Mouse (Mus musculus): ENCODE results near the gene Focad. TPM values are rescaled to one million over a fixed set of nuclear protein-coding genes. Genes with fewer than 3 reads are reported as not detected.

Focad gene
- polyA plus RNA-seq, 1 experiment from 2014 or later = 16.9 TPM

DNA sequence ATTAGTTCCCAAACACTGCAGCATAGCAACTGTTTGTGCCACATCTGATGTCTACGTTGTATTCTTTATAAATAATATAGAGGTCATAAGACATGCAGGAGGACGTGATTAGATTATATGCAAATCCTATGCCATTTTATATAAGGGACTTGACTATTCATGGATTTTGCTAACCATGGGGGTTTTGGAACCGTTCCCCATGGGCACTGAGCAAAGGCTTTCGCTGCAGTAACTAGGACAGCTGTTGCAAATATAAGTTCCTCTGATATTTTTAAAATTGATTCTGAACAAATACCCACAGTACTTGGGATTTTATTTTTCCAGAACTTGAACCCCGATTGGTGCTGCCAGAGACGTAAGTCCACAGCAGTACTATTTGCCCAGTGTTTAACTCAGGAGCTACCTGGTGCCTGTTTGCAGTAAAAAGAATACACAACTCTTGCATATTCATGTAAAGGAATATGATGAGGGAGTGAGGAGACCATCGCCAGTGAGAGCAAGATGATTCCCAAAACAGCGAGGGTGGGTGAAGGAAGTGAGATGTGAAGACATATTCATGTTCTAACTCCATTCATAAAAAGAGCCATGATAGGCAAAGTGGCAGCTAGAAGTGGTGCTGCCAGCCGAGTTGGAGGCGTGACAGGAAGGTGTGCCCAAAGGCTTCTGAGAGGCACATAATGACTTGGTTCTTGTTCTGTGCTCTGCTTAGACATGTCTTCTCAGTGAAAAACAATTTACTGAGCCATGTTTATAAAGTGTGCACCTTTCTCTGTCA, 214.1 kb downstream of the Focad start:
- H3K4me3 ChIP-seq (replicated peaks) = no peak overlapping the region
- ATAC-seq (ENCODE audit: insufficient number of reproducible peaks, low FRiP score, low TSS enrichment, low read depth) = no peak
- H3K27me3 ChIP-seq = no peaks in the 10 kb centered on the region
- H3K36me3 ChIP-seq = no peaks in the 10 kb centered on the region
- no peaks in the 10 kb centered on the region for H3K9me3 ChIP-seq (replicated peaks)
- no peak overlapping the region for H3K27ac ChIP-seq (replicated peaks)
- no peaks in the 10 kb centered on the region for H3K4me1 ChIP-seq
- H3K4me2 ChIP-seq (replicated peaks) = no peak overlapping the region
- 68% methylated on average over 10 of the region's 10 CpGs for WGBS
- no peak overlapping the region for H3K9ac ChIP-seq

DNA sequence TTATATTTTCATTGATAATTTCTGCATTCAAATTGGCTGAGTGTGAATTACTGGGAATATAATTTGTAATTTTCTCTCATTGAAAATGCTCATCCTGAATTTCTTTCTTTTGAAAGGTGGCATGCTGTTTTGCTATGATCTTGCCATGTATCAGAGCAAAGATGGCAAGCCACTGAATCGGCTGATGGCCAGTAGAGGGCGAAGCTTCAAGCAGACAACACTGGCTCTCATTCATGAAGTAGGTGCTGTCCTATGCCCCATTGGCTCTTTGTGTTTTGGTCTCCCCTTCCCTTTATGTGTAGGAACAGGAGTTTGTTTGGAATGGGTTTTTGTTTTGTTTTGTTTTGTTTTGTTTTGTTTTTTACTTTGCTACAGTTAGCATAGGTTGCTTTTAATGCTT, 215.2 kb downstream of the Focad start:
- no peak for ATAC-seq (ENCODE audit: insufficient number of reproducible peaks, low FRiP score, low TSS enrichment, low read depth)
- Histone ChIP-seq H3K4me2 (replicated peaks) (no peak overlapping the region), H3K4me1 (no peaks in the 10 kb centered on the region), H3K36me3 (no peaks in the 10 kb centered on the region), H3K4me3 (replicated peaks) (no peak overlapping the region), H3K27me3 (no peaks in the 10 kb centered on the region), H3K9ac (no peak overlapping the region), H3K27ac (replicated peaks) (no peak overlapping the region), H3K9me3 (replicated peaks) (no peaks in the 10 kb centered on the region)
- WGBS = 53% methylated on average over 2 of the region's 2 CpGs

DNA sequence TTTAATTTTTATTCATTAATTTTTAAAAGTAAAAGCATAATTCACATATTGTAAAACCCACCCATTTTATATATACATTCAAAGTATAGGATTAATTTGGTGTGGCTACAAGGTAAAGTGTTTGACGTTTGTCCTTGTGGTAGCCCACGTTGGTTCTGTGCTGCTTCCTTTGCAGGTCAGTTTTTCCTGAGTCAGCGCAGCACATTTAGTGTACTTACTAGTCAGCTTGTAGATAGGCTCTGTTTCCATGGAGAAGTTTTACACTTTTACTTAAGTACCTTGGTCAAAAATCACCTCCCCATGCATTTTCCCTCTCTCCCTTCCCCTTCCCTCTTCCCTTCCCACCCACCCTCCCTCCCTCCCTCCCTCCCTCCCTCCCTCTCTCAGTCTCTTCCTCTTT, 220.5 kb downstream of the Focad start:
- Histone ChIP-seq H3K4me2 (replicated peaks) (no peak overlapping the region), H3K4me3 (replicated peaks) (no peak overlapping the region), H3K9ac (no peak overlapping the region), H3K27me3 (no peaks in the 10 kb centered on the region), H3K9me3 (replicated peaks) (no peaks in the 10 kb centered on the region), H3K27ac (replicated peaks) (no peak overlapping the region), H3K36me3 (no peaks in the 10 kb centered on the region), H3K4me1 (no peaks in the 10 kb centered on the region)
- no peak for ATAC-seq (ENCODE audit: insufficient number of reproducible peaks, low FRiP score, low TSS enrichment, low read depth)
- WGBS = 77% methylated on average over 3 of the region's 3 CpGs

DNA sequence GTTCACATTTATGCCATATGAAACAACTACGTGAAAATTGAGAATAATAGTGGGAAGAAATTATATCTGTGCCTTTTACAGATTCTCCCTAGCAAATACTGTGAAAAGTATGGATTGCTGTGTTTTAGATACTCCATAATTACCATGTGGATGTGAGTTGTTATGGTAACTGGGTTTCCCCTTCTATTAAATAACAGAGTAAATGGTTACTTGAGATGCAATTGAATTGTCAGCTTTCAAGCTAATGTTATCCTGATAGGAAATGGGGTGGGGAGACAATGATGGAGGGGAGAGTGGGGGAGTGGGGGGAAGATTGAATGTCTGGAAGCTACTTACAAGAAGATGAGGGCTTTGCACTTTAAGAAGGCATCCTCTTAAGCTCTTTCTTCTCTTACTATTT, 225.6 kb downstream of the Focad start:
- Histone ChIP-seq H3K4me1 (no peaks in the 10 kb centered on the region), H3K4me3 (replicated peaks) (no peak overlapping the region), H3K27ac (replicated peaks) (no peak overlapping the region), H3K9me3 (replicated peaks) (no peaks in the 10 kb centered on the region), H3K9ac (no peak overlapping the region), H3K36me3 (no peaks in the 10 kb centered on the region), H3K27me3 (no peaks in the 10 kb centered on the region), H3K4me2 (replicated peaks) (no peak overlapping the region)
- no peak for ATAC-seq (ENCODE audit: insufficient number of reproducible peaks, low FRiP score, low TSS enrichment, low read depth)
- WGBS = 74% methylated on average over 1 of the region's 1 CpGs

DNA sequence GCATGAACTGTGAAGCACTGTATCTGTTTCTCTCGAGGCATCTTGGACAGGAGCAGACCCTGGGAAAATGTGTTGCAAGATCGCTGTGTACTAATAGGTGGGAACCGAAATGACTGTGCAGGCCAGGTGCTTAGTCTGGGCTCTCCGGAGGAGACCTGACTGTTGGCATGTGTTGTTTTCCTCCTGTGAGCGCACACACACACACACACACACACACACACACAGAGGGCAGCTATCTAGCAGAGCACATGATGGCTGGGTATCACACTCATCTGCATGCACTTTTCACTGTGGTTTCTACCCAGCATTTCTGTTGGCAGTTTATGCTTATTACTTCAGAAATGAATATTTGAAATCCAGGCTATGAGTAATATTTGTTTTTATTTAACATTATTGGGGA, 231.0 kb downstream of the Focad start:
- Histone ChIP-seq H3K4me2 (replicated peaks) (no peak overlapping the region), H3K4me1 (no peaks in the 10 kb centered on the region), H3K36me3 (no peaks in the 10 kb centered on the region), H3K4me3 (replicated peaks) (no peak overlapping the region), H3K9me3 (replicated peaks) (no peaks in the 10 kb centered on the region), H3K27me3 (no peaks in the 10 kb centered on the region), H3K27ac (replicated peaks) (no peak overlapping the region), H3K9ac (no peak overlapping the region)
- ATAC-seq (ENCODE audit: insufficient number of reproducible peaks, low FRiP score, low TSS enrichment, low read depth) = no peak
- 80% methylated on average over 5 of the region's 5 CpGs for WGBS

DNA sequence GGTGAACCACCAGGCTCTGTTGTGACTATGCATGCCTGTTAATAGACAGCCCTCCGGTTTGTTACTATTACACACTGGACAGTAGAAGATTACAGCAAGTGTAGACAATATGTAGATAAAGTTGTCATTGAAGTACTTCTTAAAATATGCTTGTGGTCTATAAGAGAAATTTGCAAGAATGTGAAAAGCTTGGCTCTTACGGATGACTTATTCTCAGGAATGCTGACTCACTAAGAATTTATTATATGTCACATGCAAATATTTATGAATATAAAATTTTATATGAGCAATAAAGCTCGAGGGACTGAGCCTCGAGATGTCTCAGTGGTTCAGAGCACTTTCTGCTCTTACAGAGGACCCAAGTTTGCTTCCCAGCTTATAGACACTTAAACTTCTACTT, 240.1 kb downstream of the Focad start:
- Histone ChIP-seq H3K4me1 (peaks cover 9% of the 10 kb centered on the region; the same call in 1 of the 2 replicates), H3K27me3 (no peaks in the 10 kb centered on the region), H3K4me3 (replicated peaks) (no peak overlapping the region), H3K4me2 (replicated peaks) (no peak overlapping the region), H3K36me3 (no peaks in the 10 kb centered on the region), H3K9me3 (replicated peaks) (no peaks in the 10 kb centered on the region), H3K27ac (replicated peaks) (no peak overlapping the region), H3K9ac (no peak overlapping the region)
- ATAC-seq (ENCODE audit: insufficient number of reproducible peaks, low FRiP score, low TSS enrichment, low read depth) = no peak
- 58% methylated on average over 4 of the region's 4 CpGs for WGBS

DNA sequence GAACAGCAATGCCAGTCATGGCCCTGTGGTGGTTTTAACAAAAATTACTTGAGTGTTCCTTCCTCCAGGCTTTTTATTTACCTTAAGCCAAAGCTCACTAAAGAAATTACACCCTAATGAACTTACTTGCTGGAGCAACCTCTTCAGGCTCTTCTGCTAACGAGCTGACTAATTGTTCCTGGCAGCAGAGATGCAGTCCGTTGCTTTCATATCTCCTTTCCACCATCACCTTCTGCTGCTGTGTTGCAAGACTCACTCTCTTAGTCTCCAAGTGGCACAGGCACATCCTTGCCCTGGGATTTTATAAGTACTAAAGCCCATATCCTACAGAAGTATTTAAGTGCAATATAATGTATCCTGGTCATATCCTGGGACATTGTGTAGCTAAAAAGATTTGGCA, 242.3 kb downstream of the Focad start:
- Histone ChIP-seq H3K4me1 (peaks cover 9% of the 10 kb centered on the region; the same call in 1 of the 2 replicates), H3K27ac (replicated peaks) (no peak overlapping the region), H3K36me3 (no peaks in the 10 kb centered on the region), H3K27me3 (no peaks in the 10 kb centered on the region), H3K4me3 (replicated peaks) (no peak overlapping the region), H3K9ac (no peak overlapping the region), H3K9me3 (replicated peaks) (no peaks in the 10 kb centered on the region), H3K4me2 (replicated peaks) (no peak overlapping the region)
- ATAC-seq (ENCODE audit: insufficient number of reproducible peaks, low FRiP score, low TSS enrichment, low read depth) = no peak
- WGBS = 49% methylated on average over 2 of the region's 2 CpGs

DNA sequence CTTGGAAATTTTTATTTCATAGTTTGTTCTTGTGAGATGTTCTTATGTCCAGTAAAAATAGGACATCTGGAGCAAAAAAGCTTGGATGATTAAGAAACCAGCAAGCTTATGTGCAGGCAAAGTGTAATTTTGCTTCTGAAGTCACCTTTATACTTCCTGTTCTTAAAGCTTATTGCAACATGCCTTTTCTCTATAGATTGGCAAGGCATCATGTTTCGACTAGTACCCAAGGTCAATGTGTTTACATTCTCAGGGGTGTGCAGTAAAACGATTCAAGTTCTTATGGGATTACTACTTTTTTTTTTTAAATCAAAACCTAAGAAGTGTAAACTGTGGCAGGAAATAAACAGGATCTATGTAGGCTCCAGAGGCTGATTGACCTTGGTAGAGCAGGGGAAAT, 242.9 kb downstream of the Focad start:
- WGBS = 31% methylated on average over 2 of the region's 2 CpGs
- Histone ChIP-seq H3K27ac (replicated peaks) (no peak overlapping the region; the same call in 1 of the 2 replicates), H3K4me1 (peaks cover 9% of the 10 kb centered on the region; the same call in 1 of the 2 replicates), H3K27me3 (no peaks in the 10 kb centered on the region), H3K9me3 (replicated peaks) (no peaks in the 10 kb centered on the region), H3K36me3 (no peaks in the 10 kb centered on the region), H3K4me2 (replicated peaks) (no peak overlapping the region), H3K9ac (no peak overlapping the region), H3K4me3 (replicated peaks) (no peak overlapping the region)
- no peak for ATAC-seq (ENCODE audit: insufficient number of reproducible peaks, low FRiP score, low TSS enrichment, low read depth)

DNA sequence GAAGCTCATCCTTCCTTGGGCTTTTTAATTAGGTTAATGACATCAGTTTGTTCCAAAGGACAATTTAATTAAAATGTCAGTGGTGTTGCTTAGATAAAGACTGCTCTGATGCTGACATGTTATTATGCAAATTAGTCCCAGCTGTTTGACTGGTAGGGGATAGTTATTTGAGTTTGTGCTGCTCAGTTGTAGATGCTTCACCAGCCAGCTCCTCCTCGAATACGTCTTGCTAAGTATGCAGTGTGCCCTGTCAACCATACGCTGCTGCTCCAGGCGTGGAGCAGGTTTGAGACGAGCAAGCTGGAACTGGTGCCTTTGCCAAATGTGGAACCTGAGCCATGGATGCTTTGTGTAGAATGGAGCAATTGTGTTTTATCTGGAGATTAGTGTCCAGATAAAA, 243.7 kb downstream of the Focad start:
- H3K4me2 ChIP-seq (replicated peaks) = no peak overlapping the region
- H3K27ac ChIP-seq (replicated peaks) = no peak overlapping the region
- WGBS = 31% methylated on average over 5 of the region's 5 CpGs
- H3K9me3 ChIP-seq (replicated peaks) = no peaks in the 10 kb centered on the region
- no peak for ATAC-seq (ENCODE audit: insufficient number of reproducible peaks, low FRiP score, low TSS enrichment, low read depth)
- H3K4me3 ChIP-seq (replicated peaks) = no peak overlapping the region
- H3K27me3 ChIP-seq = no peaks in the 10 kb centered on the region
- H3K36me3 ChIP-seq = no peaks in the 10 kb centered on the region
- H3K4me1 ChIP-seq = peaks cover 9% of the 10 kb centered on the region; the same call in 1 of the 2 replicates
- H3K9ac ChIP-seq = no peak overlapping the region

DNA sequence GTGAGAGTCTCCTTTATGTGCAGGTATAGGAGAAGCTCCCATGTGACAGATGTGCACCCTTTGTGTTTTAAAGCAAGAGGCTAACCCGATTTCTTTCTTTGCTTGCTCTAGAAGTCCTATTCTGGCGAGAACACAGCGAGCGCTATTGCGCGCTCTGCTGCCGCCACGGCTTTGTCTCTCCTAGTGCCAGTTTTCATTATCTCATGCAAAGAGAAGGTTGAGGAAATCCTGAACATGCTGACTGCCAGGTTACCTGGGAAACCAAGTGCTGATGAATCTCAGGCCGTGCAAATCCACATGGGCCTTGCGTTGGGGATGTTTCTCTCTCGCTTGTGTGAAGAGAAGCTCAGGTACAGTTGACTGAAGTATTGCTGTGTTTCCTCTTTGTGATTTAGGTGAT, 250.0 kb downstream of the Focad start:
- Histone ChIP-seq H3K27ac (replicated peaks) (no peak overlapping the region), H3K27me3 (no peaks in the 10 kb centered on the region), H3K4me3 (replicated peaks) (no peak overlapping the region), H3K9me3 (replicated peaks) (no peaks in the 10 kb centered on the region), H3K4me2 (replicated peaks) (no peak overlapping the region), H3K9ac (no peak overlapping the region), H3K36me3 (no peaks in the 10 kb centered on the region), H3K4me1 (no peaks in the 10 kb centered on the region)
- no peak for ATAC-seq (ENCODE audit: insufficient number of reproducible peaks, low FRiP score, low TSS enrichment, low read depth)
- 88% methylated on average over 11 of the region's 11 CpGs for WGBS

DNA sequence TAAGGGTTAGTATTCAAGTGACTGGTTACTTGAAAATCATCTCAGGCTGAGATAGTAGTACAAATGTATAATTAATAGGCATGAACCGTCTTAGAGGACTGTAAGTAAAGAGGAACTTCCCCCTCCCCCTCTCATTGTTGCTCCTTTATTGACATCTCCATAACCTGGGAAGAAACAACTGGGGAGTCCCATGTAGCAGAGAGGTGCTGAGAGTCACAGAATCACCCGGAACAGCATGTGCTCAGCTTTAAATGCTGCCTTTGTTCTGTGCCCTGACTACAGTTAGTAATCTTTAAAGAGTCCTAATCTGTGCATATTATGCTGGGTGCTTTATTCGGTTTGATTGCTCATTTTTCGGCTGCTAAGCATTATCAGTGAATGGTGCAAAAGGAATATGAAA, 250.6 kb downstream of the Focad start:
- Histone ChIP-seq H3K36me3 (no peaks in the 10 kb centered on the region), H3K9me3 (replicated peaks) (no peaks in the 10 kb centered on the region), H3K27me3 (no peaks in the 10 kb centered on the region), H3K4me2 (replicated peaks) (no peak overlapping the region), H3K27ac (replicated peaks) (no peak overlapping the region), H3K9ac (no peak overlapping the region), H3K4me3 (replicated peaks) (no peak overlapping the region), H3K4me1 (no peaks in the 10 kb centered on the region)
- 78% methylated on average over 4 of the region's 4 CpGs for WGBS
- ATAC-seq (ENCODE audit: insufficient number of reproducible peaks, low FRiP score, low TSS enrichment, low read depth) = no peak

DNA sequence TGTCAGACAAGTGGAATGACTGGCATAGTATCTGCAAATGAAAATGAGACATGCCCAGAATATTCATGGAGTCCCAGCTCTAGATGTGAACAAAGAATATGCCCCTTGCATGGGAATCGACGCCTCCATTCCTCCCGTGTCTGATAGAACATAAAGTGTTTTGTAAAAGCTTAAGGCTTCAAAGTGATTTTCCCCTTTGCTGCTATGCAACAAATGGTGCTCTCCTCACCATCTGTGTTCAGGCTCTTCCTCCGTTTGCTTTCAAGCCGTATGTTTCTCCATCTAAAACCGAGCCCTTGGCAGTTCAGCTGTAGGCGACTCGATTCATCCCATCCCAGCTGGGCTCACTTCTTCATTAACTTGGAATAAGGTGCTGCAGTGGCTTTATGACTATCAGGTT, 251.5 kb downstream of the Focad start:
- WGBS = 78% methylated on average over 8 of the region's 8 CpGs
- H3K9ac ChIP-seq = no peak overlapping the region
- H3K27me3 ChIP-seq = no peaks in the 10 kb centered on the region

More for the DNA sequence above, 251.5 kb downstream of the Focad start:
- no peak overlapping the region for H3K4me3 ChIP-seq (replicated peaks)
- ATAC-seq (ENCODE audit: insufficient number of reproducible peaks, low FRiP score, low TSS enrichment, low read depth) = no peak
- H3K27ac ChIP-seq (replicated peaks) = no peak overlapping the region
- H3K4me1 ChIP-seq = no peaks in the 10 kb centered on the region
- H3K4me2 ChIP-seq (replicated peaks) = no peak overlapping the region
- no peaks in the 10 kb centered on the region for H3K36me3 ChIP-seq
- no peaks in the 10 kb centered on the region for H3K9me3 ChIP-seq (replicated peaks)

Measured in embryonic facial prominence, embryonic 15.5 days (tissue).